Mouse (Mus musculus): Measurements from ENCODE around the gene Poc1a. TPM values are rescaled to one million over a fixed set of nuclear protein-coding genes. Genes with fewer than 3 reads are reported as not detected.
A peak's percentile ranks its signal among the peaks of the same experiment; 100 is the strongest.

Gene Poc1a
- polyA plus RNA-seq, 1 experiment from 2014 or later, result 7.0 TPM

DNA sequence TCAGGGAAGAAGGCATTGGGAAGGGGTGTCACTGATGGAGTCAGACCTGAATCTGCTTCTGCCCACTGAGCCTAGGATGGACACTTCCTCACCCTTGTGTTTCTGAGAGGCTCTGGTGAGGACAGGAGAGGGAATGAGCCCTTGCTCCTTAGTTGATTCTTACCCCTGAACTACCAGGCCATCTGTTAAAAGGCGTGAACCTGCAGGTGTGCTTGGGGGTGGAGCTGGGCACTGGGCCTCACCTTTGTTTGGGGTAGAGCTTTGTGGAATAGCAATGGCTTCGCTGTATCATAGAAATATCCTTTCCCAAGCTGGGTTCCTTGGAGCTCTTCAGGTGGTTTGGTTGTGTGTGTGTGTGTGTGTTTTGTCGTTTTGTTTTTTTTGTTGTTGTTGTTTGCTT, 1.2 kb downstream of the Poc1a start:
- peak overlapping the region; percentile 93 for H3K4me2 ChIP-seq
- peak overlapping the region; percentile 56; the same call in 1 of the 2 replicates for H3K9ac ChIP-seq (replicated peaks)
- WGBS, result 81% methylated on average over 3 of the region's 3 CpGs
- peaks cover 15% of the 10 kb centered on the region for H3K4me1 ChIP-seq
- H3K9me3 ChIP-seq (replicated peaks), result no peaks in the 10 kb centered on the region
- peaks cover 8% of the 10 kb centered on the region; the same call in 1 of the 2 replicates for H3K36me3 ChIP-seq
- H3K27me3 ChIP-seq (replicated peaks), result no peaks in the 10 kb centered on the region
- no peak for ATAC-seq (ENCODE audit: low FRiP score)
- H3K27ac ChIP-seq (replicated peaks), result no peak overlapping the region
- H3K4me3 ChIP-seq (replicated peaks), result peak overlapping the region; percentile 63; the same call in 1 of the 2 replicates

DNA sequence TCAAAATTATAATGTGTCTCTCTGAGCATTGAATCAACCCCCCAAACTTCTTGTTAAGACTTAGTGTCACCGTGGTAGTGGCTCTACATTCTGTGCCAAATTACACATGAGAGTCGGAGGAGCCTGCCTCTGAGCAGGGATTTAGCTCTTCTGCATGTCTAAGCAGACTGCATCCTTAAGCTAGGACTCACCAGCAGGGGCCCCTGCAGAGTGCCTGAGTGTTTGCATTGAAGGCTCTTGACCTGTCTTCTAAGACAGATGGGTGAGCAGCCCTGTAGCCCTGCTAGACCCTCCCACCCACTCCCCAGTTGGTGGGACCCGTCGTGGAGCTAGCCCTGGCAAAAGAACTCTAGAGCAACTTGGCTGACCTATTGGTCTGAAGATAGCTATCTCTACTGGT, 6.3 kb downstream of the Poc1a start:
- no peak for ATAC-seq (ENCODE audit: low FRiP score)
- Histone ChIP-seq H3K36me3 (peaks cover 10% of the 10 kb centered on the region; the same call in 1 of the 2 replicates), H3K4me3 (replicated peaks) (no peak overlapping the region), H3K27me3 (replicated peaks) (no peaks in the 10 kb centered on the region), H3K9ac (replicated peaks) (no peak overlapping the region), H3K4me1 (peaks cover 3% of the 10 kb centered on the region; the same call in 1 of the 2 replicates), H3K4me2 (no peak overlapping the region), H3K27ac (replicated peaks) (no peak overlapping the region), H3K9me3 (replicated peaks) (no peaks in the 10 kb centered on the region)
- WGBS, result 54% methylated on average over 4 of the region's 4 CpGs

DNA sequence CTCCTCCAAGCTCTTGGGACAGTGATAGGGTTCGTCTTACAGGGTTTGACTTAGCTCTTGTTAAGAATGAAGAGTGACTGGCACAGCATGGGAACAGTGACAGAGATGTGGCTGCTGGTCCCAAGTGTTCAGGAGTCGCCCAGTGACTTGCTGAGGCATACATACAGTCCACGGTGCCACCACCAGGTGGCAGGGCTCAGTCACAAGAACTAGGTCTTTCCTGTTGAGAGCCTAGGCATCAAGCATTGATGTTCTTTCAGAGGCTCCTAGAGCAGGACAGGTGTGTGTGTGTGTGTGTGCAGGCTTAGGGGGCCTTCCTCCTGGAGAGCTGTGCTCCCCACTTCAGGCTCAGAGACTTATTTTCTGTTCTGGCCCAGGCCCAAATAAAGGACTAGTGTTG, 8.0 kb downstream of the Poc1a start:
- 21% methylated on average over 3 of the region's 3 CpGs for WGBS
- H3K36me3 ChIP-seq, result peaks cover 6% of the 10 kb centered on the region; the same call in 1 of the 2 replicates

DNA sequence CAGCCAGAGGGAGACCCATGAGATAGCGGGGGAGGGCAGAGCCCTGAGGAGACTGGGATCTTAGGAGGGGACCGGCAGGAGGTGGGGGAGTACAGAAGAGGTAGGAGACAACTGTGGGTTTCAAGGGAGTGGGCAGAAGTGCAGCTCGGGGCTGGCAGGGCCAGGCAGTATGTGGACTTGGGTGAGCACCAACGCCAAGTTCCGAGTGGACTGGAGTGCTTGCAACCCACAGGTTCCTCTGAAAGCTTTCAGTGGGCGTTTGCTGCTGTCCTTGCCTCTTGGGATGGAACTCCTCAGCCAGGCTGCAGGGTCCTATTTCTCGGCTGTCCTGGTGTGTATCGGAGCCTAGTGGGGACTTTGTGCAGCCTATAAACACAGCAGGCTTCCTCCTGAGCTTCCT, 9.0 kb downstream of the Poc1a start:
- no peak overlapping the region for H3K27ac ChIP-seq (replicated peaks)
- peaks cover 3% of the 10 kb centered on the region; the same call in 1 of the 2 replicates for H3K4me1 ChIP-seq
- H3K9ac ChIP-seq (replicated peaks), result no peak overlapping the region
- no peaks in the 10 kb centered on the region for H3K27me3 ChIP-seq (replicated peaks)
- H3K9me3 ChIP-seq (replicated peaks), result no peaks in the 10 kb centered on the region
- H3K4me3 ChIP-seq (replicated peaks), result no peak overlapping the region
- 88% methylated on average over 8 of the region's 8 CpGs for WGBS
- peaks cover 5% of the 10 kb centered on the region; the same call in 1 of the 2 replicates for H3K36me3 ChIP-seq
- ATAC-seq (ENCODE audit: low FRiP score), result no peak
- H3K4me2 ChIP-seq, result no peak overlapping the region

More for the DNA sequence above, 8.0 kb downstream of the Poc1a start:
- Histone ChIP-seq H3K27me3 (replicated peaks) (no peaks in the 10 kb centered on the region), H3K9me3 (replicated peaks) (no peaks in the 10 kb centered on the region), H3K4me2 (no peak overlapping the region), H3K4me3 (replicated peaks) (no peak overlapping the region), H3K27ac (replicated peaks) (no peak overlapping the region), H3K9ac (replicated peaks) (no peak overlapping the region), H3K4me1 (peaks cover 3% of the 10 kb centered on the region; the same call in 1 of the 2 replicates)
- ATAC-seq (ENCODE audit: low FRiP score), result peak; percentile 82; the same call in 1 of the 2 replicates

DNA sequence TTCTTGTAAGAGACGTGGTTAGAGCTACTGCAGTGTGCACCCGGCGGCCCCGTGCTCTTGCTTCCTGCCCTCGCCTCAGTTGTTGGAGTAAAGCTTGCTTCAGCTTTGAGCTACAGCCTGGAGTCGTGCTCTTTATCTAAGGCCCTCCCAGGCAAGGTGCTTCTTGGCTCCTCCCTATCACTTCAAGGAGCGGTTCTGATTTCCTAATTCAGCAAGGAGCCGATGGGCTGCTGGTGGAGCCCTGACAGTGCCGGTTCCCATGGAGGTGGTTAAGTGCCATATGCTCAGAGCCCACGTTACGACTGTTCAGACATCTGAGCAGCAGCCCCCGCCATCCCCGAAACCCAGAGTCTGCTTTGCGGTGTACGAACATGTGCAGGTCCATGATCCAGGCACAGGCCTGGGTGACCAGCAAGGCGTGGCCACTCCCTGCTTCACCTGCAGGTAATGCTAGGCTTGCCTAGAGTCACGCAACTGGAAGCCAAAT, 9.8 kb downstream of the Poc1a start:
- no peak overlapping the region for H3K9ac ChIP-seq (replicated peaks)
- 0 out of 2 replicates have a peak, but pooled peaks cover 3% of the 10 kb centered on the region for H3K36me3 ChIP-seq
- WGBS, result 91% methylated on average over 17 of the region's 17 CpGs
- no peak overlapping the region for H3K27ac ChIP-seq (replicated peaks)
- H3K27me3 ChIP-seq (replicated peaks), result no peaks in the 10 kb centered on the region
- ATAC-seq (ENCODE audit: low FRiP score), result no peak
- no peak overlapping the region for H3K4me3 ChIP-seq (replicated peaks)
- H3K4me2 ChIP-seq, result no peak overlapping the region
- H3K9me3 ChIP-seq (replicated peaks), result no peaks in the 10 kb centered on the region
- peaks cover 3% of the 10 kb centered on the region; the same call in 1 of the 2 replicates for H3K4me1 ChIP-seq

DNA sequence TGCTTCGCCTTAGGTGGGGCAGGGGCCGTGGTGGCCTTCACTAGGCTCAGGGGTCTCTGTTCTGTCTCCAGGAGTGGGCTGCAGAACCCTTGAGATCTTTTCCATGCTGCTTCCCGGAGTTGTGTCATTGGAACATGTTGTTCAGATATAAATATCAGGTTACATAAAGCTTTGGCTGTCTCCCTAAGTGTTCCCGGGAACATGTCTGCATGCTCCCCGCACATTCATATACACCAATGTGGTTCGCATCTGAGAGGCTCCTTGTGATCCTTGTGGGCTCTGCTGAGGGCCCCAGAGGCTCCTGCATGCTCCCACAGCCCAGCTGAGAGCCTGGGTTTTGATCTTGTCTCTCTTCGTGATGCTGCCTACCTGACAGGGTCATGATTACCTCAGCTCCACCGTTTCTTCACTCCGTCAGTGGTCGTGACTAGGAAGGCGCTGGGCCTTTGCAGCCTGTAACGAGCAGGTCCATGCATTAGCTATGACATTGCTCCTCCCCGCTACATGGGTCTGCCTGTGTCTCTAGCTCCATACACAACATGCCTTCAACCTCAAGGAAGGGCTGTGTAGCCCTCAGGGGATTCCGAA, 12.8 kb downstream of the Poc1a start:
- Histone ChIP-seq H3K9ac (replicated peaks) (no peak overlapping the region), H3K27me3 (replicated peaks) (no peaks in the 10 kb centered on the region), H3K36me3 (peaks cover 2% of the 10 kb centered on the region; the same call in 1 of the 2 replicates), H3K4me3 (replicated peaks) (no peak overlapping the region), H3K9me3 (replicated peaks) (no peaks in the 10 kb centered on the region), H3K4me1 (peaks cover 3% of the 10 kb centered on the region; the same call in 1 of the 2 replicates), H3K27ac (replicated peaks) (no peak overlapping the region), H3K4me2 (no peak overlapping the region)
- WGBS, result 94% methylated on average over 14 of the region's 14 CpGs
- ATAC-seq (ENCODE audit: low FRiP score), result no peak

DNA sequence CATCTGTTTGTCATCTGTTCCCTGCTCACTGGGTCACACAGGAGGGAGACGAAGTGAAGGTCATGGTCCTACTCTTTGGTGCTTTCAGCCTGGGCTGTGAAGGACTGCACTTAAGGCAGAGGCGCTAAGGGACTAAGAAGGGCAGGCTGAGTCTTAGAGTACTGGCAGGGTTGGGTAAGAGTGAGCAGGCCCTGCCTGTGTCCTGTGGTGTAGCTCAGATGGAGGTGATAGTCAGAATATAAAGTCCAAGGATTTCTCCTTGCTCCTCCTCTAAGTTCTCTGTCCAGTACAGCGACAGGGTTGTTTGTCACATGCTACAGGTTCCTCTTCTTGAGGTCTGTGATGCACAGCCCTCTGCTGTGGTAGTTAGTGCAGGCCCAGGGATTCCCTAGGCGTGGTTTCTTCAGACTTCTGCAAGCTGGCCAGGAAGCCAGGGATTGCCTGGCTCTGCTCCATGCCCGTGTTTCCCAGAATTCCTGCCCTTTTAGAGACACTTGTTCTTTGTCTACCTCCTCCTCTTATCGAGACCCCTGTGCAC, 15.8 kb downstream of the Poc1a start:
- WGBS, result 89% methylated on average over 6 of the region's 6 CpGs
- no peak overlapping the region for H3K9ac ChIP-seq (replicated peaks)
- no peaks in the 10 kb centered on the region for H3K27me3 ChIP-seq (replicated peaks)
- H3K27ac ChIP-seq (replicated peaks), result no peak overlapping the region
- no peak overlapping the region for H3K4me3 ChIP-seq (replicated peaks)
- H3K9me3 ChIP-seq (replicated peaks), result no peaks in the 10 kb centered on the region
- H3K36me3 ChIP-seq, result peaks cover 2% of the 10 kb centered on the region; the same call in 1 of the 2 replicates
- ATAC-seq (ENCODE audit: low FRiP score), result no peak
- H3K4me1 ChIP-seq, result no peaks in the 10 kb centered on the region
- H3K4me2 ChIP-seq, result no peak overlapping the region

DNA sequence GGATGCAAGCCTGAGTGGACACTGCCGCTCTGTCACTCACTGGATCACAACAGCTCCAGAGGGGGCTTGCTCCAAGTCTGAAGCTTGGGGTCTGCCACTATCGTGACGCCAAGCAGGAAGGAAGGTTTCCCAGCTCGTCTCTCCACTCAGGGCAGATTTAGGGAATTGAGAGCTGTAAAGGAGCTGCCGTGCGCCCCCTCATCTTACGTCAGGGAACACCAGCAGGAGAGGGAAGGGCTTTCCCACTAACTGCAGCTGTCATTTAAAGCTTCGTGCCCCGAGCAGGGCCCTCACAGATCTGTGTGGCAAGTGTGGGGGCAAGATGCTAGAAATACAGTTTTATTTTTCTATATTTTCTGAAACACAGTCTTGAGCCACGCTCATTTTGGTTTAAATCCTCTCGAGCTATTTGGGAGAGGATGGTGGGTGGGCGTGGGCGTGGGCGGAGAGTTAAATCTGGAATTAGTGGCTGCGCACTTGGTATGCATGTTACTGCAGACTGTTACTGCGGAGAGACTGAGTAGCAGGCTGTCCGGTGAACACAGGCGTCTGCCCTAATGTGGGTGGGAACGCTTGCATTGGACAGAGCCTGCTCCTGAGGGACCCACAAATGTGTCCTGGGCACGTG, 19.4 kb downstream of the Poc1a start:
- Histone ChIP-seq H3K36me3 (peaks cover 2% of the 10 kb centered on the region; the same call in 1 of the 2 replicates), H3K27me3 (replicated peaks) (no peaks in the 10 kb centered on the region), H3K27ac (replicated peaks) (no peak overlapping the region), H3K4me2 (no peak overlapping the region), H3K4me1 (no peaks in the 10 kb centered on the region), H3K9ac (replicated peaks) (no peak overlapping the region), H3K9me3 (replicated peaks) (no peaks in the 10 kb centered on the region), H3K4me3 (replicated peaks) (no peak overlapping the region)
- 80% methylated on average over 20 of the region's 20 CpGs for WGBS
- no peak for ATAC-seq (ENCODE audit: low FRiP score)

DNA sequence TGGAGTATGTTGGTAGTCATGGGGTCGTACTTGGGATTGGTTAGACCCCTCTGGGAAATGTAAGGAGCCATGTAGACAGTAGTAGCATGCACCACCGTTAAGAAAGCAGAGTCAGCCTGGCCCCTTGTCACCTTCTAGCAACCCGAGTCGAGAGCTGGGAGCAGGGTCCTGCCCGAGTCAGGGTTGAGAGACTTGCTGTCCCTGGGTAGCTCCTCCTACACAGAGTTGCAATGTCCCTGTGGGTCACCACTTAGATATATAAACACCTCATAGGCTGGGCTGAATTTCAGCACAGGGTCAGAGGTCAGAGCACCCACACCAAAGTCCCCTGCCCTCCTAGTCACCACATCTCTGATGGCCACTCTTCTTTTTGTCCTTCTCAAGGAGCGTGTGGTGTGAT, 20.1 kb downstream of the Poc1a start:
- Histone ChIP-seq H3K27ac (replicated peaks) (no peak overlapping the region), H3K36me3 (peaks cover 2% of the 10 kb centered on the region; the same call in 1 of the 2 replicates), H3K9me3 (replicated peaks) (no peaks in the 10 kb centered on the region), H3K4me1 (no peaks in the 10 kb centered on the region), H3K4me2 (no peak overlapping the region), H3K4me3 (replicated peaks) (no peak overlapping the region), H3K9ac (replicated peaks) (no peak overlapping the region), H3K27me3 (replicated peaks) (no peaks in the 10 kb centered on the region)
- WGBS, result 87% methylated on average over 6 of the region's 6 CpGs
- no peak for ATAC-seq (ENCODE audit: low FRiP score)

DNA sequence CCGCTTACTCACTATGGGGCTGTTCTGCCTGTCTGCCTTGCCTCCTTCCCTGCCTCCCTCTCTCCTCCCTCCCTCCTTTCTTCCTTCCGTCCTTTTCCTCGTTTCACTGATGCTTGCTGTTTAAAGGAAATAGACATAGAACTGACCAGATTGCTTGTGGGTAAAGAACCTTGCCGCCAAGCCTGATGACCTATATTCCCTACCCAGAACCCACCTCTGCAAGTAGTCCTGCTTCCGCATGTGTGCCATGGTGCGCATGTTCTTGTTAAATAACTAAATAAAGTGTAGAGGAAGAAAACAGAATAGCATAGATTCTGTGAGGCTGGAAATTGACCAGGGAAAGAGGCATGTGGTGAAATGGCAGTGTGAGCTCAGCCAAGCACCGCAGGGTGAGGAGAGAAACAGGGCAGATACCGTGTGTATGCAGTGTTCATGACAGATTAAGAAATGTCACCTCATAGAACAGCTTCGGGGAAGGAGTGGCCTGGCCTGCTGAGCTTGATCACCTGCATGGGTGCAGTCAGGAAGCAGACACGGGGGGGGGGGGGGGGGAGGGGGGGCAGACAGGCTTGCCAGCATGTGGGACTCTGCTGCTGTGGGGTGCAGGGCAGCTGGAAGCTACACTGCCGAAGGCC, 20.7 kb downstream of the Poc1a start:
- no peak for ATAC-seq (ENCODE audit: low FRiP score)
- no peak overlapping the region for H3K4me2 ChIP-seq
- peaks cover 2% of the 10 kb centered on the region; the same call in 1 of the 2 replicates for H3K36me3 ChIP-seq
- no peaks in the 10 kb centered on the region for H3K4me1 ChIP-seq
- H3K27ac ChIP-seq (replicated peaks), result no peak overlapping the region
- no peak overlapping the region for H3K4me3 ChIP-seq (replicated peaks)
- H3K9ac ChIP-seq (replicated peaks), result no peak overlapping the region
- no peaks in the 10 kb centered on the region for H3K27me3 ChIP-seq (replicated peaks)
- H3K9me3 ChIP-seq (replicated peaks), result no peaks in the 10 kb centered on the region
- WGBS, result 78% methylated on average over 11 of the region's 11 CpGs

DNA sequence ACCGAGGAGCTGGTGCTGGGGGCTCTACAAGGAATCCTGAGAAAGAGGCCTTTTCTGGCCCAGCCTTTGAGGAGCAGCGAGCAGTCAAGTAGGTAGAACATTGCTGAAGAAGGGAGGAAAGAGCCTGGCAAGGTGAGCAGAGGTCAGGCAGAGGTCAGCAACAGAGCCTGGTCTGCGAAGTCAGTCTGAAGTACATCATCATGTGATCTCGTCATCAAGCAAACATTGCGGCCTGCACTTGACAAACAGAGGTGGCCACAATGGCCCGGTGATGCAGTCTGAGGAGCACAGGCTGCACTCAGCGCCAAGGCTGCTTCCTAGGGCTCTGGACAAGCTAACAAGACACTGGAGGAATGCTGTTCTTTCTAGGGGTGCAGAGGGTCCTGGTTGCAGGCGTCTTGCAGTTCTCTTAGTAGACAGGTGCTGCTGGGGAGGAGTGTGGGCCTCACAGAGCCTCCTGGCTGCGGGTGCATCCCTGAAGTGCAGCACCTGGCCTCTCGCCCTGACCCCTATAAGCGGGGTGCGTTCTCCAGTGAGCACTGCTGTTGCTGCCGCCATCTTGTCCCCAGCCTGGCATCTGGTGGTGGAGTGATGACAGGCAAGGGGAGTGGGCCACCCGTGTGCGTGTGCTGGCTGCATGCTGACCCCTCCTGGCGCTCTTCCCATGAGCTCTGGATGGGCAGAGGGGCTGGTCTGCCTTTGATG, 21.7 kb downstream of the Poc1a start:
- 87% methylated on average over 16 of the region's 16 CpGs for WGBS
- Histone ChIP-seq H3K36me3 (peaks cover 2% of the 10 kb centered on the region; the same call in 1 of the 2 replicates), H3K4me2 (no peak overlapping the region), H3K9ac (replicated peaks) (no peak overlapping the region), H3K4me1 (no peaks in the 10 kb centered on the region), H3K4me3 (replicated peaks) (no peak overlapping the region), H3K9me3 (replicated peaks) (no peaks in the 10 kb centered on the region), H3K27me3 (replicated peaks) (no peaks in the 10 kb centered on the region), H3K27ac (replicated peaks) (no peak overlapping the region)
- ATAC-seq (ENCODE audit: low FRiP score), result no peak
